Mouse (Mus musculus) thymus, postnatal 25 days (tissue): ENCODE results near the gene Bbof1.
A peak's percentile ranks its signal among the peaks of the same experiment; 100 is the strongest.

Experiments
- DNase-seq: peaks from one replicate; pipeline ENCODE4 v3.0.0; 2022

Gene Bbof1

DNA sequence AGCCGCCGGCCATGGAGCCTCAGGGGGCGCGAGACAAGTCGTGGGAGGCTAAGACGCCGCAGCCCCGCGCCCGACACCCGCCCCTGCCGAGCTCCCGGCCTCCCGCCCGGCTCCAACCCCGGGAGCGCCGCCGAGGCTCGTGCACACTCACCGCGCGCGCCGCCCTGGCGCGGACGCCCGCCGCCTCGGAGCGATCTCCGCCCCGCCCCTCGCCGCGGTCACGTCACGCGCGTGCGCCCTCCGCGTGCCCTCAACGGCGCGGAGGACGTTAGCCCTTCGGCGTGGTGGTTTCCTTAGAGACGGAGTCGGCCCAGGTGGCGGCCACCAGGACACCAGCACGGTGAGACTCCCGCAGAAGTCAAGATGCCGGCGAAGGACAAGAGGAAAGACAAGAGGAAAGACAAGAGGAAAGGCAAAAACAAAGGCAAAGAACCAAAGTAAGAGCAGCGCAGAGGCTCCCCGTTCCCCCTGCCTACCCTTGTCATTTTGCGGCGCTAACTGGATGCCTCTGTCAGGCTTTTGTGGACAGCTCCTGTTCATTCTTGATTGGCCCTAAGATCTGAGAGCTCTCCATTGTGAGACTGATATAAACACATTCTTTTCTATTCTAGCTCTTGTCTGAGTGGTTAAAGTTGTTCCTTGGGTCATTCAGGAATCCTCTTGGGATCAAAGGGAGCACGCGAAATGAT is at the start of gene Bbof1, which contains the start of gene Entpd5:
Gene Bbof1 (plus strand): TSS at position 253 of the 689 bp plus-strand sequence.
Gene Entpd5 (minus strand): TSS at position 211 of the 689 bp plus-strand sequence.
- peak; percentile 92 for DNase-seq

DNA sequence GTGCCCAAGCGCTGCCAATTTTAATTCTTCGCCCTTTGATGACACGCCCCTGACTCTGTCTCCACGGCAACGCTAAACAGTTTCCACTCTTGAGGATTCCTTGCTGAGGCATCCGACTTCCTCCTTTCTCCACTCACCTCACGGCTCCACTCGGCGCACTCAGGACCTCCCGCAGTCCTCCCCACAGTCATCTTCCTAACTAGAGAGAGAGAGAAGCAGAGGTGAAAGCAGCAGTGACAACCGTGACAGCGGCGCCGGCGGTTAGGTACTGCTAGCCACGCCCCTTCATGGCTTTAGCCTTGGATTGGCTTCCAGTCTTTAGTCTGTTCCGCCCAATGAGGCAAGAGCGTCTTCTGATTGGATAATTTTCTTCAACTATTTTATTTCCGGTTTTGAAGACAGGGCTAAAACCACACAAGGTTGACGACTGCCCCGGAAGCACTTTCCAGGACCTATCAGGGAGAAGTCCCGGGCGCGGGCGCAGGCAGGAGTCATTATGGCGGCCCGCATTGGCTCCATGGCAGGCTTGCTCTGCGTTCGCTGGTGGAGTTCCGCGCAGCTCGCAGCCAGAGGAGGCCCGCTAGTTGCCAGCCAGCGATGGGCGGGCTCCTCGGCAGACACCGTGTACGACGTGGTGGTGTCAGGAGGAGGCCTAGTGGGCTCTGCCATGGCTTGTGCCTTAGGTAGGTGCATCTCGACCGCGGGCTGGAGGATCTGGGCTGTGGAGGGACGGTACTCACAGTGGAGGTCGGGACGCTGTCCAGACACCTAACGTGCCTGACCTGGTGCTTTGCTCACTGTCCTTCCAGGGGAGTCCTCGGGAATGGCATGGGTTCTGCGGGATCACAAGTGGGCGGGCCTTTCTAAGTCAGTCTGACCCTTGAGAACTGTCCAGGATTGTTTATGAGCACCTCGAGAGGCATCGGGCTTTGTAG is 47.0 kb upstream of the Bbof1 start, which contains the start of the genes Coq6 and Fam161b:
Gene Coq6 (plus strand): TSS at position 103 of the 935 bp plus-strand sequence.
Gene Fam161b (minus strand): TSS at position 279 of the 935 bp plus-strand sequence.
- peak; percentile 91 for DNase-seq

DNA sequence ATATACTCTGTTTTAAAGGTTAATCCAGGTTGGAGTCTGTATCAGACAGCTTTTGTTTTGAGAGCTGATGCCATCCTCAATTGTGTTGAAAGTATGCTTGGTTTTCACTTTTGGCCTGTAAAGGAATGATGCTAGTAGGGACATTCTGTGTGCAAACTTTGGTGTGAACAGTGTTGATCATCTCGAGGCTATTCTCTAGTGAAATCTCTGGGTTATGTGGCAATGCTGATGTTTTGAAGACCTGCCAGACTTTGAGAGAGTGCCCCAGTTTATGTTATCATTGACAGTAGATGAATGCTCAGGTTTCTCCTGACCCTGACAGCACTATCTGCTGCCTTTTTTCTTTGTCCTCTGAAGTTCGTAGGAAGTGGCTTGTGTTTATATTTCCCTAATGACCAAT is 46.0 kb upstream of the Bbof1 start:
- no peak for DNase-seq

DNA sequence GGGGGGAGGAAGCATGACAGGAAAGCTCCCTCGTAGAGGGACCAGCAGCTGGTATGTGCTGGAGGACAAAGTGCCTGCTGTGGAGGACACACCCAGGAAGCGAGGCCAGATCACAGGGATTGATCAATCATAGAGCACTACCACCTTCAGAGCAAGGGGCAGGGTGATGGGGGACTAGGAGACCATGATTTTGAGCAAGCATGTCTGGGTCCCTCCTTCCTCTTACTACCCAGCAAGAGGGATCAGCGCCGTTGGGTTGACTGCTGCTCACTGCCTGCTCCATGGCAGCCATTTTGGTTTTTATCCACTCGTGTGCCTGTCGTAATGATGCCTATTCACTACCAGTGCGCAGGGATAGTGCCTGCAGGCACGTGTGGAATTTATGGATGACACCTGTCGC is 44.6 kb upstream of the Bbof1 start:
- DNase-seq = no peak

DNA sequence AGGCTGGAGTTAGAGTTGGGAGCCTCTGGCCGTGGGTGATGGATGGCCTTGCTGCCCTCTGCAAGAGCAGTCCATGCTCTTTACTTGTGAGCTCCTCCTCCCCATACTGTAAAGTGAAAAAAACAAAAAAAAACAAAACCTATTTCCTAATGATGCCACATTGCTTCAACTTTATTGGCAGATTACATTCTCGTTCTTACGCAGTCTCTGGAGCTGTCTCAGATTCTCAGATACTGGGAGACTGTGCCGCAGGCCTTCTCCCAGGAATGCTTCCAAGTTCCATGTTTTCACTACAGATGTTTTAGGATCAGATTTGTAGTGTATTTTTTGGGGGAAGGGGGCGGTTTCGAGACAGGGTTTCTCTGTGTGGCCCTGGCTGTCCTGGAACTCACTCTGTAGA is 43.7 kb upstream of the Bbof1 start:
- no peak for DNase-seq

DNA sequence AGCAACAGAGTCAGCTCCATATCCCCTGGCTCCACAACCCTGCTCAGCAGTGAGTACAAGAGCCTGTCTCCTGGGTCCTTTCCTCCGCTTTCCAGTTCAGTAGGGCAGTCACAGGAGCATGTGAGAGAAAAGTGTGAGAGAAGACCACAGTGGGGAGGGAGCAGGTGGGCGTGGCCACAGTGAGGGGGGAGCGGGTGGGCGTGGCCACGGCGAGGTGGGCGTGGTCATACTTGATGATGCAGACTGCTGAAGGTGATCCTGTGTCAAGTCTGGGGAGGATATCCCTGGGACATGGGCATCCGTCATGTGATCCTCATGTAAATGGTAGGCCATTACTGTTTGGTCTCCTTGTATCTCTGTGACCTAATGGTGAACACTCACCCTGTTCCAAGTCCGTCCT is 41.9 kb upstream of the Bbof1 start:
- DNase-seq = no peak

DNA sequence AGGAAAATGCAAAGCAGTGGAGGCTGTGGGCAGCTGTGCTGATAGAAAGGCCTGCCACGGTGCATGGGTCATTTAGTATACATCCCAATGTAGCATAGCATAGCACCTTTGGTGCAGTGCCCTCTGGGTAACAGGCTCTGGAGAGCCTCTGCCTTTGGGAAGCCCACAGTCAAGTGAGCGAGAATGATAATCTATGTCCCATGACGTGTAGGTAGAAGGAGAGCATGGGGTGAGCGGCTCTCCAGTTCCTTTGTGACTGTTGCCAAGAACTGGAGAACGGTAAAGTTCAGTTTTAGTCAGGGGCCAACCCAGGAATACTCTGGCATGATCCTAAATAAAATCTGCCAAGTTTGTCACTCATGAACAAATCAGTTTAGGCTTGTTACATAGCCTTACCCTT is 37.2 kb upstream of the Bbof1 start:
- no peak for DNase-seq

DNA sequence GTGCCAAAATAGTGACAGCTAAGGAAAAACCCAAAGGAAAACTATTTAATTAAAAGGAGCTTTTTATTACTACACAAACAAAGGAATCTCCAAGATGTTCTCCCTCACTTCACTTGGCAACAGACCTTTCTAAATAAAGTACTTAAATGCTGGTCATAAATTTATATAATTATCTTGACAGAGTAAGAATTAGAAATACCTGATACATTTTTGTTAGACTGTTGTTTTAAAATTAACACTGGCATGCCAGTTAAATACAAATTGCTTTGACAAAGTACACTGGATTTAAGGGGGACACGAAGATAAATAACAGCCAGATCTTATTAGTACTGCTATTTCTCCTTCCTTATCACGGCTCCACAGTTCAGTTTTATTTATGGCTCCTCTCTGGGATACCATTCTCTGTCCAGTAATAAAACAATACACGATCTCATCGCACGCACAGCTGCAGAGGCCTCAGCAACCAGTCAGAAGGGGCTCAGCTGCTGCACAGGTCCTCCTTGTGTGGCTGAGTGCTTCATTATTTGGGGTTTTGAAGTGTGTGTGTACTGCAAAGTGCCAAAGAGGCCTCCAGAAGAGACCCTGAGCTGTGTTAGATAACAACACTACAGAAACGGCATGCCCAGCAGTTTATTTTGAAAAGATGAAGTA is 34.9 kb upstream of the Bbof1 start:
- no peak for DNase-seq

DNA sequence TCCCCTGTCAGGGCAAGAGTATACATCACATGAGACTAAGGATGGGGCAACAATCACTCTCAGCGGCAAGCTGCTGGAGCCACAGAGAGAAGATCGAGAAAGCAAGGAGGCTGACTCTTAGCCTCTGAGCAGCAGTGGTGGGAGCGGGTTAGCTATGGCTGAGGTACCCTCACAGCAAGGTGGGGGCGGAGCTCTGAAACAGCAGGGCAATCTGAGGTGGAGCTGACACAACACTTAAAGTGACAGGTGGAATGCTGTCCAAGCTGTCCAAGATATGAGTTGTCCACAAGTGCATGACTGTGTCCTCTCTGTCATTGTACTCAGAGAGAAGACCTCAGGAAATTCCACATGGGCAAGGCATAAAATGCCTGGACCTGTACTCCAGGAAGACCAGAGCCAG is 26.5 kb upstream of the Bbof1 start:
- DNase-seq = no peak

DNA sequence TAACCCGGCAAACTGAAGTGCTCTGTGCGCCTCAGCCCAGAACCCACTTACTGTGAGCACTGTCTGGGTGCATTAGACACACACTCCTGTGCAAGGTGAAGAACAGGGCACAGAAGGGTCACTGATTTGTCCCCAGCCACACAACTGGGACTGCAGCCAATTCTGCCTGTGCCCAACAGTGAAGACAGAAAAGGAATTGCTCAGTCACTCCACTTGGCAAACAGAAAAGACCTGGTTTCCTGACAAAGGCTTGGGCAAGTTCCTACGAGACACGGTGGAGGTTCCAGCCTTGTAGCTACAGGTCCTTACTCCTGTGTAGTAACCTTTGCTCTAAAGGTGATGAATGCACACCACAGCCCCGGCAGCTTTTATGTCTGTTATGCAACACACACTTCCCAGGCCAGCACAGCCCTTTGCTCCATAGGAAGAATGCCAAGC is 24.2 kb upstream of the Bbof1 start:
- DNase-seq = no peak

DNA sequence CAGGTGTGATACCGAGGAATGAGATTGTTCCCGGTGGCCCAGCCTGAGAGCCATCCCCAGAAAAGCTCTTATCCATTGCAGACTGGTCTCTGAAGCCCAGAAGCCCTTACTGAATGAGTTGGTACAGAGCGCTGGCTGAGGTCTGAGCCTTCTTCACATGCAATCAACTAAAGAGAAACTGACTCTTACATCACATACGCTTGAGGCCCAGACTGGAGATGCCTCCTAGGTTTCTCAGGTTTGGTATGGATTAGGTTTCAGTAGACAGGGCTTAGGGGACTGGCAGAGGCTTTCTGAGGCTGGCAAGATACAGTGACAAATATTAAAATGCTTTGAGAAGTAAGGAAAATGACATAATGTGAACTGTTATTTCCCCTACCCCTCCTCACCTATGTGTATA is 23.5 kb upstream of the Bbof1 start:
- DNase-seq = no peak

DNA sequence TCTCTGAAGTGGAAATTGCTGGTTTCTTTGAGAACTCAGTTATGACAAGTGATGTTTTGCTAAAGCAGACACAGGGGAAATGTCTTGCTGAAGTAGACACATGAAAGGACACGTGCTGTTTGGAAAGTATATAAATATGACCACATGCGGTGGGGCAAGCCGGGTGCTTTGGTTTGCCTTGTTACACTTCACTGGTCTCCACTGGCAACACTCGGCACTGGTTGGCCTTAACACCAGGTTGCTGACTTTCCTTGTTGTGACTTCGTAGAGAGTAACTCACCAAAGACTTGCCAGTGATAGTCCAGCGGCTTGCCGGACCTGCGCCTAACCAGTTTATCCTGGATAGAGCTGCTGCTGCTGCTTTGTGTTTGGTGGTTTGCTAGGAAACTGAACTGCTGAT is 20.8 kb upstream of the Bbof1 start:
- DNase-seq = no peak

DNA sequence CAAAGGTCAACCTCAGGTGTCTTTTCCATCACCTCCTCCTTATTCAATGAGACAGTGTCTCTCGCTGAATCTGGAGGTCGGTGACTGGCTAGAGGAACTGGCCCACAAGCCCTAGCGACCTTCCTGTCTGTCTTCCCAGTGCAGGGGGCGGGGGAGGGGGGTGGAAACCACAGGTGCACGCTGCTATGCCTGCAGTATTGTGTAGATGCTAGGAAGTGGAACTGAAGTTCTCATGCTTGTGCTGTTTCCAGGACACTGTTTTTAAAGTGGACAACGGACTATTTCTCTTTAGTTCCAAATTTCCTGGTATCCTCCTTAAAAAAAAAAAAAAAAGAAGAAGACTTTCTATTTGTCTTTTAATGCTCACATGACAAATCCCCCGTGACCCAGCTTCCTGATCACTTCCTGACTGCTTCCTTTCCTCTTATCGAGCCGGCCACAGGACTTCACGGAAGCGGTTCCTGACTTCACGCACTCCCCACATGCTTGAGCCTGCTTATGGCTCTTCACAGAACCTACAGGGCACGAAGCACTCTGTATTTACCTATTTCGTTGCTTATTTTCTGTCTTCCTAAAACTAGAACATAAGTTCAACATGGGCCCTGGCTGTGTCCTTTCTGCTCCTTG is 20.0 kb upstream of the Bbof1 start:
- DNase-seq = no peak

DNA sequence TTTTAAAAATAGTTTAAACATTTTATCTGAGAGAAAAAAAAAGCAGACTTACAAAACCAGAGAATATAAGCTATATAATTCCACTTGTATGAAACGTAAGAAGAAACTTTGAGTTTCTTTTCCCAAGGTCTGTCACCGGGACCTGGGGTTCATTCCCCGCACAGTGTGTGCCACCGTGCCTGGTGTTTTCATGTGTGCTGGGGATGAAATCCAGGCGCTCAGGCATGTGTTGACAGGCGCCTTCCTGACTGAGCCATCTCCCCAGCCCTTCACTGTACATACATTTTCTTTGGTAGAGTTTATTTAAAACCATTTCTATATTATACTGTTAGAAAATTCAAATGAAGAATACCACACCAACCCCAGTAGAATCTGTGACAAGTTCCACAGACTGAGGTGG is 18.5 kb upstream of the Bbof1 start:
- DNase-seq = no peak

DNA sequence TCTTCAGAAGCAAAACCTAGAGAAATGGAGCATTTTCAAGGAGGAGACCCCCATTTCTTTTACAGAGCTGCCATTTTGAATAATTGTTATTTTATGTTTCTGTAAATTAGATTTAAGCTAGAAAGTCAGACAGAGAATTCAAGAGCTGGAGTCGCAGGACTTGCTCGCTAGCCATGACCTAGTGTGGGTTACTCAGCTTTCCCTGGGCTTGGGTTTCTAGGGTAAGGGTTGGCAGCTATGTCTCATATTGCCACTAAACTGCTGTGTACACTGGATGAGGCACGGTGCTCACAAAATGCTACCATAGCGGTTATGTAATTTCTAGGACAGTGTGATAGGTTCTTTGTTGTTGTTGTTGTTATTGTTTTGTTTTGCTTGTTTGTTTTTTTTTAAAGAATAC is 16.2 kb upstream of the Bbof1 start:
- DNase-seq = no peak

DNA sequence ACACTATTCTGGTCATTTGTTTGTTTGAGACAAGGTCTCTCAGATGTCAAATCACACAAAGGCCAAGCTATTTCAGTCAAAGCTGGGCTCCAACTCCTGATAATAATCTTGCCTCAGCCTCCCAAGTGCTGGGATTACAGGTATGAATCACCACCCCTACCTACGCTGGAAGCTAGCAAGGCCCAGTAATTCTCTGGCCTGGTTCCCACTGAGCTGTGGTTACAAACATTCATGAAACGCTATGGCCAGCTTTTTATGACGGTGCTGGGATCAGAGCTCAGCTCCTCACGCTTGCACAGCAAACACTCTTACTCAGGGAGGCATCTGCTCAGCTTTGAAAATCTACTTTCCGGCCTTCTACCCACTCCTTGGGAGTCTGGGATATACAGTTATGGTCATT is 15.0 kb upstream of the Bbof1 start:
- no peak for DNase-seq

DNA sequence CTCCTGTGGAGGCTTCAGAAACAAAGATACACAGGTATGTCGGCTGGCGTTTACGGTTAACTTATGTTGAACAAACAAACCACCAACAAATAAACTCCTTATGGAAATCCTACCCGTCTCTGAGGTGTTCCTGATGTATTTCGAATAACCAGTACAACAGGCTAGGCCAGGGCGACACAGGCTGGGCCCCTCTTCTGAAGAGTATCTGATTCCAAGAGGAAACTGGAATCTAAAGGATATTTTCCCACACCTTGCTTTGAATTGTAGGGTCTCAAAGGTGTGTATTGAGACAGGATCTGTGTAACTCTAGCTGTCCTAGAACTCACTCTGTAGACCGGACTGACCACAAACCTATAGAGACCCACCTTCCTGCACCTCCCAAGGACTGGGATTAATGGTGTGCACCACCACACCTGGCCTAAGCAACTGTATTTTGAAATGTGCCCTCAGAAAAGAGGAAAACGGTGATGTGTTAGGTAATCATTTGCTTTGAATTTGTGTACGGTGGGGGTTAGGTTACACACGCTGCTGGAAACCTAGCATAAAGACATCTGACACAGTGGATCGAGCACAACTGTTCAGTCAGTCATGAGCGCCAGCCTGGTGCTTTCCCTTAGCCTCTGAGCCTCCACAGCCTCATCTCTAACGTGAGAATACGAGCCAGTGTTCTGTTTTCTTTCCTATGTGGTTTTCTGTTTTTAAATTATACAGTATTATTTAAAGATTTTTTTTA is 11.8 kb upstream of the Bbof1 start:
- no peak for DNase-seq

DNA sequence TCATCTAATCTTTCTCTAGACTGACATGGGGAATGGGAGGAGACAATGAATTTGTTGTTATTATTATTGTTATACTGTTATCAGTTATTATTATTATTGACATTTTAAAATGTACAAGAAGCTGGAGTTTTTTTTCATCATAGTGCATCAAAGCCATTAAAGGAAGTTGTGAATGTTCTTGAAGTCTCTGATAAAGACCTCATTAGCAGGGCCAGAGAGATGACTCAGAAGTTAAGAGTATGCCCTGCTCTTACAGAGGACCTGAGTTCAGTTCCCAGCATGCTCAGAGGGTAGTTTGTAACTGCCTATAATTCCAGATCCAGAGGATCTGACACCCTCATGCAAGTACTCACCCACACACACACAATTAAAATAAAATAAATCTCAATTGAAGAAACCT is 11.2 kb upstream of the Bbof1 start:
- DNase-seq = no peak

DNA sequence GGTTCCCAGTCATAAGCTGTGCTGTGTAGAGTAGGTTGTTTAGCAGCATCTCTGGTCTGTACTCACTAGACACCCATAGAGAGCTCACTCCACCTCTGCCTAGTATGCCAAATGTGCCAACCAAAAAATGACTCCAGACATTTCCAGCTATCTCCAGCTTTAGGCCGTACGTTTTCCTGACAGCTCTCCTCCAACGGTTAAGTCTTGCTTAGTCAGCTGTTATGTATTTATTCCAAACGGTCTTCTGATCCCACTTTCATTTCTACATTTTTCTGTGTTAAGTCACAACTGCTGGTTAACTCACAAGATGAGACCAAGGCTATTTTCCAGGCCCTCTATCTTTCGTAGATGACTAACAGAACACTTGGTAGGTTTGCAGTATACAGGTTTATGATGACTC is 10.2 kb upstream of the Bbof1 start:
- DNase-seq = no peak

DNA sequence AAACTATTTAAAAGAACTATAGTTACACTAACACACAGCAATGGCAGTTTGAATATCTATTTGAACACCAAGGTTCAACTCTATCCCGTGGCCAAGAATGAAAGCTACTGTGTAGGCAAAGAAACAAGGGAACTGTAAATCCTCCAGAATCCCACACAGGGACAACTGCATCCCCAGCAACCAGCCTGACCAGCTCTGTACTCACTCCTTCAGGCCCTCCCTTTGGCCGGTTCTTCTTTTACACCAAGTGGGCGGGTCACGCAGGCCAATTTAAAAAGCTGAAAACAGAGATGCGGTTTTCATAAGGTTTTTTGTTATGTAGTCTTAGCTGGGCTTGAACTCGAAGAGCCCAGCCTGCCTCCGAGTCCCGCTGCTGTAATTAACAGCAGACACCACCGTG is 9.7 kb upstream of the Bbof1 start:
- no peak for DNase-seq

DNA sequence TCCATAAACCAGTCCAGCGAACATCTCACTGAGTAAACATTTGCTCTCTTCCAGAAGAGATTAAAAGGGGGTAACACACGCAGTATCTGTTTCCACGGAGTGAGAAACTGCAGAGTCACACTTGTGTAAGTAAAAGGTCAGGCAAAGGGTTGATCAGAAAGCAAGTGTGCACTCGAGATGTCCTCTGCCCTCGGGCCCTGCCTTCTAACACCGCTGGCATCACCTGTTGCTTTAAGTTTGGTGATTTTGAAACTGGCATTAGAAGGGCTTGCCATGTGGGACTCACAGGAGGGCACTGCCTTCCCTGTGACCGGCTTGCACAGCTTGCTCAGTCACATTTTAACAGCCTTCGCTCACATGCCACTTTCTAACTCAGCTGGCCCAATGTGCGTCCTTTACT is 9.2 kb upstream of the Bbof1 start:
- no peak for DNase-seq

DNA sequence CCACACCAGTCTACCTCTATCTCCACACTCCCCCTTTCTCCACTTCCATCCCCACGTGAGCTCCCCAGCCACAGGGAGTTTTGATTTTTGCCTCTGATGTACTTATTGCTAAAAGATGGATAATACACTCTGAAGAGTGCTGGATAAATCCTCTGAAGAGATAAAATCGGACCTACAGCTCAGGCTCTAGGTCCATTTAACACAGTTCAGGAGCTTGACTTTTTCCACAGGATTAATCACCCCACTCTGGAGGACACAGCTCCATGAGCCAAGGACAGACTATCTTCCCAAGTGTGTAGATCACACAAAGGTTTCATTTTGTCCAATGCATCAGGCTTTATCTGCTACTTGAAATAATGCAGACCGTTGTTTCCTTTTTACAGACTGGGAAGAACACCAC is 8.8 kb upstream of the Bbof1 start:
- no peak for DNase-seq
